Mouse (Mus musculus): ENCODE measurements around the gene Zfp612. TPM values are rescaled to one million over a fixed set of nuclear protein-coding genes. Genes with fewer than 3 reads are reported as not detected.

Gene Zfp612
- polyA plus RNA-seq, 1 experiment from 2014 or later: 11.7 TPM

DNA sequence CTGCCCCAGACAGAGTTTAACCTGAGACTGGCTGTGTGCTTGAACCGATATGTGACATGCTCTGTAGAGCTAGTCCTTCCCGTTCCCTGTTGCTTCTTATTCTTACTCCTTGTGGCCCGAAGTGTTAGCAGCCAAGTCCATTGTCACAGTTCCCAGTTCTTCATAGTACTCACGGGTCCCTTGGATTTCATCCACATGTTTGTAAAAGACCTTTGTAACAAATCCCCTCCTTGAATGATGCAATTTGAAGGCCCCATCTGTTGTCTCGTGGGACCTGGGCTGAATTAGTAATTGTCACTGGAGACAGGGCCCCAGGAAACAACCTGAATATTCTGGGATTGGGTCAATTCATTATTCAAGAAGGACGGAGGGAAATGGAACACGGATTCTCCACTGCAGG is 56.0 kb downstream of the Zfp612 start:
- H3K4me2 ChIP-seq: no peak overlapping the region
- 73% methylated on average over 7 of the region's 7 CpGs for WGBS
- no peaks in the 10 kb centered on the region for H3K4me1 ChIP-seq
- no peak overlapping the region for H3K27ac ChIP-seq
- H3K27me3 ChIP-seq: no peaks in the 10 kb centered on the region
- no peak for ATAC-seq (ENCODE audit: insufficient number of reproducible peaks, insufficient read depth, low FRiP score, low TSS enrichment, low read depth)
- no peaks in the 10 kb centered on the region for H3K36me3 ChIP-seq
- no peak overlapping the region for H3K9ac ChIP-seq
- H3K9me3 ChIP-seq: no peaks in the 10 kb centered on the region
- H3K4me3 ChIP-seq: no peak overlapping the region

GRCm38 (mm10) chr8:110140156-110140555 is 60.6 kb downstream of the Zfp612 start:
- Histone ChIP-seq H3K27me3 (peaks cover 7% of the 10 kb centered on the region; the same call in 1 of the 2 replicates), H3K4me3 (no peak overlapping the region), H3K4me1 (no peaks in the 10 kb centered on the region), H3K36me3 (no peaks in the 10 kb centered on the region), H3K9me3 (no peaks in the 10 kb centered on the region), H3K9ac (no peak overlapping the region), H3K27ac (no peak overlapping the region), H3K4me2 (no peak overlapping the region)
- 76% methylated on average over 3 of the region's 3 CpGs for WGBS
- no peak for ATAC-seq (ENCODE audit: insufficient number of reproducible peaks, insufficient read depth, low FRiP score, low TSS enrichment, low read depth)

DNA sequence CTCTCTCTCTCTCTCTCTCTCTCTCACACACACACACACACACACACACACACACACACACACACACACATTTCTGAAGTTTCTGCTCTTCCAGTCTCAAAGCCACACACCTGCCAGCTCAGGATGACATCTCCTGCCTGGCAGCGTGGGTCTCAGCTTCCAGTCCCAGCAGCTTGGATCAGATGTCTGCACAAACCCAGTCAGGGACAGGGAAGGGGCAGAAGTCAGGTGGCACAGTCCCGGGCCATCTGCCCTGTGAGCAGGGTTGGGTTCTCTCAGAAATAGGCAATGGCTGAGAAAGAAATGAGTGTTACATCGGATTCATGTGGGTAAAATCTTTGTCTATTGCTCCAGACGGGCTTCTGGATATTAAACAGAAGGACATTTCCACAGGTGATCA is 61.2 kb downstream of the Zfp612 start:
- 63% methylated on average over 4 of the region's 4 CpGs for WGBS
- H3K27me3 ChIP-seq: peaks cover 9% of the 10 kb centered on the region; the same call in 1 of the 2 replicates
- no peak for ATAC-seq (ENCODE audit: insufficient number of reproducible peaks, insufficient read depth, low FRiP score, low TSS enrichment, low read depth)
- H3K9me3 ChIP-seq: no peaks in the 10 kb centered on the region
- H3K4me2 ChIP-seq: no peak overlapping the region
- H3K9ac ChIP-seq: no peak overlapping the region
- no peaks in the 10 kb centered on the region for H3K4me1 ChIP-seq
- no peak overlapping the region for H3K27ac ChIP-seq
- H3K4me3 ChIP-seq: no peak overlapping the region
- no peaks in the 10 kb centered on the region for H3K36me3 ChIP-seq

Other genes starting within 250 kb of the Zfp612 start
- 3.9 and 4.0 TPM in 2 replicates for gene Phlpp2, start 211.2 kb upstream of the Zfp612 start, polyA plus RNA-seq (2015; fragmentation: Nextera tagmentation; extraction: Ambion mirVana)
- gene Marveld3, start 117.5 kb upstream of the Zfp612 start, polyA plus RNA-seq (2015; fragmentation: Nextera tagmentation; extraction: Ambion mirVana): 2.9 and 4.1 TPM in 2 replicates
- gene Tat, start 89.3 kb upstream of the Zfp612 start, polyA plus RNA-seq (2015; fragmentation: Nextera tagmentation; extraction: Ambion mirVana): not detected in 2 replicates
- not detected in 2 replicates for gene Chst4, start 40.0 kb upstream of the Zfp612 start, polyA plus RNA-seq (2015; fragmentation: Nextera tagmentation; extraction: Ambion mirVana)
- gene Gm21964, start 21.5 kb downstream of the Zfp612 start, polyA plus RNA-seq (2015; fragmentation: Nextera tagmentation; extraction: Ambion mirVana): not detected in 2 replicates
- gene Gm17720, start 23.0 kb downstream of the Zfp612 start, polyA plus RNA-seq (2015; fragmentation: Nextera tagmentation; extraction: Ambion mirVana): not detected in 2 replicates
- gene Calb2, start 88.5 kb downstream of the Zfp612 start, polyA plus RNA-seq (2015; fragmentation: Nextera tagmentation; extraction: Ambion mirVana): 3.8 and 10.4 TPM in 2 replicates
- gene Cmtr2, start 135.9 kb downstream of the Zfp612 start, polyA plus RNA-seq (2015; fragmentation: Nextera tagmentation; extraction: Ambion mirVana): 7.7 and 9.2 TPM in 2 replicates
- gene Hydin, start 187.2 kb downstream of the Zfp612 start, polyA plus RNA-seq (2015; fragmentation: Nextera tagmentation; extraction: Ambion mirVana): 0.08 and 0.12 TPM in 2 replicates